Mouse (Mus musculus) skeletal muscle tissue, adult 2 months (tissue): ENCODE data around the gene Tc2n.
"Not testable (repeated sequence)": the region's sequence is repeated elsewhere in the genome, so short reads cannot be mapped to it uniquely, and the experiment has no call there.

Experiments
- DNase-seq: peaks from one replicate; pipeline ENCODE4 v3.0.0-alpha.2; 2012; ENCODE audit warnings: low read depth, low spot score

Gene Tc2n

DNA sequence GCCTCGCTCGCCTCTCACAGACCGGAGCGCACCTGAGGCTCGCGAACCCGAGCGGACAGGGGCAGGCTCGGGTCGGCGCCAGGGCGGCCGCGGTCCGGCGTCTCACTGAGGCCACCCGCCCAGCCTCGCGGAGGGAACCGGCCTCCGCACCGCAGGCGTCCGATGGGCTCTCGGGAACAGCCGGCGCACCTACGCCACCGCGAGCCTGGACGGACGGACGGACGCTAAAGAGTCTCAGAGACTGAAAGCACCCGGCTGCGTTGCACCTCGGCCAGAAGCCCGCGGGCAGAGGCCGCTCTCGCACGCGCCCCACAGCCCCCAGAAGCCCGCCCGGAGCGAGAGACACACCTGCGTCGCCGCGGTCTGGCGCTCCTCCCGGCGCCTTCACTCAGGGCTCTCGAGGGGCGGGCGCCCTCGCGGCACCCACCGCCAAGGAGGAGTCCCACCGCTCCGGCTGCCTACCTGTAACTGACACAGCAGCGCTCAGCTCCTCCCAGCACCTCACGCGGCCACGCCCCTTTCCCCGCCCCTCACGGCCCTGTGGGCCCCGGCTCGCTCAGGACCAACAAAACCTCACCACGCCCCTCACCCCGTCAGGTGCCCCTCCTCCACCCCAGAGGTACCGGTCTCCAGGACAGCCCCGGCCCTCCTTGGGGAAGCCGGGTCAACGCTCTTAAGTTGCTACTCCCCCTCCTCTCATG is at the start of gene Tc2n:
TSS of gene Tc2n (minus strand) at position 470 of the 701 bp plus-strand sequence.
- DNase-seq, result no peak

DNA sequence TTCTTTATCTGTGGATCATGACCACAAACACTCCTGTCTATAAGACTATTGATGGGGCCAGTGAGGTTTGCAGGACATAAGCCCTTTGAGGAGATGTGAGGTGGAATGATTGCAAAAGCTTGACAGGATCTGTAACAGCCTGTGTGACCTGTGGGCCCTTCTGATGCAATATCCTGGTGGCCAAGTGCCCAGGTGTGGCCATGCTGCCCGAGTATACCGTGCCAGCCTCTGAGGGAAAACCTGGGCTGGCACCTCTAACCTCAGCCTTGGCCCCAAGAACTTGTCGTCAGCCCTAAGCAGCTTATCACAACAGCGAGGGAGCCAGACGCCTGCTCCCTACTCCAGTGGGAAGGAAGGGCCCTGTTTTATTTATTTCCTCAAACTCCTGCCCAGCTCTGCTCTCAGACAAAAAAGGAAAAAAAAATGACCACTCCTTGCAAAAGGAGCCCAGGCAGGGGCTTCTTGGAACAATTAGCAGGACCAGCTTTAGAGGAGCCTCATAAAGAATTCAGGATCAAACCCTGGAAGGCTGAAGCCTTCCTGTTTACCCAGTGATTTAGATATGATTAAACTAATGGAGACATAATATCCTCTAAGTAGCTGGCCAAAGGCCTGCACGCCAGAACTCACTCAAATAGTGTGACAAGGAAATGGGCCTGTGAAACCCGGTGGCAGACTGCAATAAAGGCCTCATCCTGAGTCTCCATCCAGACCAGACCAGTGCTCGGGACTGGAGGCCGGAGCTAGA is 49.2 kb upstream of the Tc2n start:
- no peak for DNase-seq

DNA sequence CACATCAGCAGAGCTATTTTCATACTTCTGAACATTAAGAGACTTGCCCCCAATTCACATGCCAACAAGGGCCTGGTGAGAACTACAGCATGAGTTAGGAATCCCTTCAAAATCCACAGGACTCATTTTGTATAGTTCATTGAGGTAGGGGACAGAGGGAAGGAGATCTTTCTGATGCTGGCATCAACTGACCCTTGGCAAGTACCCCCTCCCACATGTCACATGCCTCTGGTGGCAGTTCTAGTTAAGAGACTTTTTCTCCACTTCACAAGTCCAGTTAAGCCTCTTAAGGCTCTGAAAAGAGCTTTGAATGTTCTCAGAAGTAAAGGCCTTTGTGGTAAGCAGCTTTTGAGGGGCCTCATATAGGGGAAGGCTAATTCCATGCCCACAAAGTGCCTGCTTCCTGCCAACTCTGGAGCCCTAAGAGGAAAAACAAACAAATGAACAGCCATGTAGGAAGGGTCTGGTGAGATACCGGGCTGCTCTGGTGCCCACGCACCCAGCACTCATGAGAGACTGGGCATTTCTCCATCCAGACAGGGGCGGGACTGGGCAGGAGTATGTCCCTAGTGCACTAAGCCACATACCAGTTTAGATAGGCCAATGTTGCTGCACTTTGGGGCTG is 48.0 kb upstream of the Tc2n start:
- no peak for DNase-seq

DNA sequence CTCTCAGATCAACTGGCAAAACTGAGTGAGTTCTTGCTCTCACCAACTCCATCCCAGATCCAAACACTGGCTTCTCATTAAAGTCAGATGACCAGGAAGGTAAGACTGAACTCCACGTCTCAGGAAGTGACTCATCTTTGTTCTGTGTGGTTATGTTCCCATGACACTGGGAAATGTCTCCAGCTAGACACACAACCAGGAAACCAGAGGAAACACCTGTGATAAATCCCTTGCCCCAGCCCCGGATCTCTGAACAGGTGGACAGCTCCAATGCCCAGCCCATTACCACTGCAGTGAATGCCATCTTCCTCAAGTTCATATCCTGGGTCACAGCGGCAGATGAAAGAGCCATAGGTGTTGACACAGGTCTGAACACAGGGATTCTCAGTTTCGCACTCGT is 46.5 kb upstream of the Tc2n start:
- no peak for DNase-seq

DNA sequence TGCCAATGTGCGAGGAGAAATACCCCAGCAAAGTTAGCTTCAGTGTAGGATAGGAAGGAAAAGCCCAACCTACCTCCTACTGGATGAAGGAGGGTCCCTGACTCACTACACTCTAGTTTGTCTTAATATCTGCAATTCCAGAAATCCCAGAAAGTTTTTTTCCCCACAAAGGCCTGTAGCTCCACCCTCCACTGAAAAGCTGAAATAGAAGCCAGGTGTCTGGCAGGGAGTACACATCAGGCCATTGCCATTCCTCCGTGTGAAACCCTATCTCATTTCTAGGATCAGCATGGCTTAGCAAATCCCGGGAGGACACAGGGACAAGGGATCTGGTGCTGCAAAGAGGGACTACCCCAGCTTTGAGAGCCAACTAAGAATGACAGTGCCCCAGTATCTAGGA is 44.7 kb upstream of the Tc2n start:
- no peak for DNase-seq

DNA sequence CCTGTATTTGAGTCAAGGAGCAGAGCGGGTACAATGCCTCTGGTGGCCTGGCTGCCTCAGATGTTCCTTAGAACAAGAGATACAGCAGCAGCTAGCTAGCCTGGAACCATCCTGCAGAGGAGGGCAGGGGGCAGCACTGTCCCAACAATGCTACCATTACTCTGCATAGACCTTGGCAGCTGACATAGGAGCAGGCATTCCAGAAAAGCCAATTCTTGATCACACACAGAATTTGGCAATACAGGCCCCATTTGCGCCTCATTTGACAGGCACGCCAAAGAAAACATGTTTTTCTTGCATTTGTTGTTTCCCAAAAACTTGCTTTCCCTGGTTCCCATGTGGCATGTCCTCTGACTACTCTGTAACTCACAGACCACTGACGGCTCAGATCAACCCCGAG is 43.7 kb upstream of the Tc2n start:
- no peak for DNase-seq

DNA sequence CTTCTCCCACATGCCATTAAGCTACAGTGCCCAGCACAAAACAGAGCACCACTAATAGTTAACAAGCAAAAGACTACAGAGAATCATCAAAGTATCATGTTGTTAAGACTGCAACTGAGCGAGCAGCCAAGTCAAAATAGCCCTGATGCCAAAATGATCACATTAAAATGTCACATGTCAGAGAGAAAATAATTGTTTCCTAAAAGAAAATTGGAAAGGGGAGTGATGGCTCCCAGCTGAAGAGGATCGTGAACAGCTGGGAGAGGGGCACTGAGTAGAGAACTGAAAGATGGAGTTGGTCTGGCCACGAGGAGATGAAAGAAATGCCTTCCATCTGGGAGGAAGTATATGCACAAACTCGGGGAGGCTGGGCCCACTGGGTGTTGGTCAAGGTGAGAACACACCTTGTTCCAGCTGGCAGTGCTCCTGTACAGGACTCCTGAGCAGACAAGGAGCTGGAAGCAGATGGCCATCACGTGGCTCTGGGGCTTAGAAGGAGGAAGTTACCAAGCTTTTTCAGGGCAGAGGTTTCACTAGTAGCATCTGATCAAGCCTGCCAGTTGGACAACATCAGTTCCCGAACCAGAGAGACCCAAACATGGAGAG is 41.2 kb upstream of the Tc2n start:
- DNase-seq, result no peak

DNA sequence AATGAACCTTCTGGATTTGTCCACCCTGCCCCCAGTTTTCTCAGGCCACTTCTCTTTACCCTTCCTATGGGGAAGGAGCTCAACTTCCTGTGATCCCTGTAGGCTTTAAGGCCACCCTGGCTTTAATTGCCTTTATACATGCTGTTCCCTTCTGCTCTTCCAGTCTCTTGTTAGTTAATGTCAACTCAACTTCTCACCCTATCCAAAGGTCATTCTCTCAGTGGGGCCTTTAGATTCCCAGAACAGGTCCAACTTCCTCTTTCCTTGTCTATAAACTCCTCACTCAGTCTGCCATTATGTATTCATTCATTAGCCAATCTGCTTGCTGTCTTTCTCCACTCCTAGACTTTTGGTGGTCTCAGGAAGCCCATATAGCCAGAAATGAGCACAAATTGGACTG is 40.4 kb upstream of the Tc2n start:
- DNase-seq, result no peak

DNA sequence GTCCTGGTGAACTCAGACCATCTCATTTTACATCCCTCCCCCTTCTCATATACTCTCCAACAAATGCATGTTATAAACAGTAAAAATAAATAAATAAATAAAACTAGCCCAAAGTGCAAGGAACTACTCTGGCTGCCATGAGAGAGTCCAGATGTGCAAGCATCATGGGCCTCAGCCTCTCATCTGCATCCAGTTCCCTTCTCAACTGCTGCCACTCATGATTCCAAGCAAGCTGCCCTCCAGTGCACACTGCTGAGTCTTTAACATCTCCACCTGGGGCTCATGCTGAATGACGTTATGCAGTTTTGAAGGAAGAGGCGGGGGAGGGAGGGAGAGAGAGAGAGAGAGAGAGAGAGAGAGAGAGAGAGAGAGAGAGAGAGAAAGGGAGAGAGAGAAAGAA is 24.1 kb upstream of the Tc2n start:
- no peak for DNase-seq

DNA sequence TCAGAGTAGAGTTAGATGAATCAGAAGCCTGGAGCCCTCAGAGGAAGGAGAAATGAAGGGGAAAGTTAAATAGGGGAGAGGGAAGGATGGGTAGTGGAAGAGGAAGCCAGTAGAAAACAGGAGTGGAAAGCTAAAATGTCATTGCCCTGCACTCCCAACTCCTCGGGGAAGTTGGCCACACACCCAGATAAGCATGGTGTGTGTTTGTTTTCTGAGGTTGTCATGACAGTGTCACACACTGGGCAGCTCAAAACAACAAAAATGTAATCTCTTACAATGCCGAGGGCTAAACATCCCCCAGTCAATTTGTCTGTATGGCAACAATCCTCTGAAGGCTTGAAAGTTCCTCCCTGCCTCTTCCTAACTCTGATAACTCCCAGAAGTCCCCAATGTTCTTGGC is 22.2 kb upstream of the Tc2n start:
- no peak for DNase-seq

DNA sequence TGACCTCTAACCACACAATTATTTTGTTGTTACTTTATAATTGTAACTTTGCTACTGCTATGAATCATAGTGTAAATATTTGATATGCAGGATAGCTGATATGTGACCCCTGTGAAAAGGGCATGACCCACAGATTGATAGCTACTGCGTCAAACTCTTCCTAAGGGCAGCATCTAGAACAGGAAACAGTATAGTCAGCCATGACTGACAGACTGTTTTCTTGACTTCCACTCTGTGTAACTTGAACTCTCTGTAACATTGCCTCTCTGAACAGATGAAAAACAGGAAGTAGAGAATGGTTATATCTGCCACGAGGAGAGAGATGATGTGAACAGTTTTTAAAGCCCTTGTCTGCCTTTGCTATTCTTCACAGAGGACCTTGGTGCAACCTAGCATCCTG is 21.7 kb upstream of the Tc2n start:
- DNase-seq, result no peak

DNA sequence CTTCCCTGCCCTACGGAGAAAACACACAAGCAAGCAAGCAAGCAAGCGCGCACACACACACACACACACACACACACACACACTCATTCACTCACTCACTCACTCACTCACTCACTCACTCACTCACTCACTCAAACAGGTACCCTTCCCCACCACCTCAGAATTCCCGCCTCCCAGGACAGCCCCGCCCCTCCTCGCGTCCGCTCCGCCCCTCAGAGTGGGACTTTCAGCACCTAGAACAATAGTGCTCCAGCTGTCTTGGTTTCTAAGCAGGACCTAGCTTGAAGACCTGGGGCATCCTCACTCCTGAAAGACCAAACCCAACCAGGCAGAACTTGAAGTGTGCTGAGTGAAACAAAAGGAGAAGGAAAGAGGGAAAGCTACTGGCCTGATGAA is 430 bp upstream of the Tc2n start:
- DNase-seq, result no peak

DNA sequence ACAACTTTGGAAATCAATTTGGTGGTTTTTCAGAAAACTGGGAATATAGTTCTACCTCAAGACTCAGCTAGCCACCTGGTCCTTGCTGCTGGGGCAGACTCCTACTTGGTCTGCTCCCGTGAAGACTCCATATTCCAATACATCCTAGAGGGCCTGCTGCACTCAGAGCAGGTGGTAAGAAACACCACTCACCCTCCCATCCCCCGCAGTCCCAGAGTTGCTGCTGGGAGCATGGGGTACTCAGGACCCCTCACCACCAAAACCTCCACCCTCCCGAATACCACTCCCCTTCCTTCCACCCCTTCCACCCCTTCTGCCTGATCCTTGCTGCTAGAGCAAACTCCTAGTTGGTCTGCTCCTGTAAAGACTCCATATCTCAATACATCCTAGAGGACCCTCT is 19.1 kb downstream of the Tc2n start:
- no peak for DNase-seq

DNA sequence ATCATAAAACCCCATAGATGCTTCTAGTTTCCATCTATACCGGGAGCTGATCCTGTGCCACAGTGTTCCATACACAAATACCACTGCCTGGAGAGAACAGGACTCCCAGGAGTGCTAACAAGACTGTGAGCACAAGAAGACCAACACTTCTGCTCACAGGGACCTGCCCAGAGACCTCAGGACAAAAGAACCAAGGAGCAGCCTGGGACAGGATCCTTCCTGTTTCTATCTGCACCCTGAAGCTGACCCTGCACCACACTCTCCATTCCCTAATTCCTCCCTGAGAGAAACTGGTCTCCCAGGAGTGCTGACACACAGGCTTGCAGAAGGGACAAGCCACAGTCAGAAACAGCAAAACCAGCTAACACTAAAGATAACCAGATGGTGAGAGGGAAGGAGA is 21.8 kb downstream of the Tc2n start:
- no peak for DNase-seq

DNA sequence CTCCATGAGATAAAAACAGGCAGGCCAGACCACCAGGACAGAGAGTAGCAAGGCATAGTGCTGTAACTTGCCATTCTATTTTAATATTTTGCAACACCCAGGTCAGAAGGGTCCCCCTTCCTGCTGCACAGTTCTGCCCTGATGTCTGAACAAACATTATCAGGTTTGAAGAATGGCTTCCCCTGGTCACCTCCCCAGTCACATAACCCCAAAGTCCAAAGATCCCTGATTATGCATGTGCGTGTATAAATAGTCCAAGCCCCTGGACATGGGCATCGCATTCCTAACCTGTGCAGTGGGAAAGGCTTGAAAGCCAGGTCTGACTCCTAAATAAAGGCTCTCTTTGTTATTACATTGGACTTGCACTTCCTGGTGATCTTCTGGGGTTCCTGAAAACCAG is 37.8 kb downstream of the Tc2n start:
- no peak for DNase-seq

DNA sequence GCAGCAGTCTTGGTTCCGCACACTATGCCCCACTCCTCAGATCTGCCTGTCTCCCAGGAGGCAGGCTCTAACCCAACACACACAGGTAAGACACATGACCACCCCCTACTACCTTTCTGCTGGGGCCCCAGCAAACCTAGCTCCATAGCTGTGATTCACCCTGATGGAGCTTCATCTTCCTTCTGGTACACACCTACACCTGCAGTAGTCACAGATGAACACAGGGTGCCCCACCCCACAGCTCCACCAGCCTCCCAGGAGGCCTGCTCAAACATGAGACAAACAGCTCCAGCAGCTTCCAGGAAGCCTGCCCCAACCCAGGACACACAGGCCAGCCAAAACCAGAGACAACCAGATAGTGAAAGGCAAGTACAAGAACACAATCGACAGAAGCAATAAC is 50.8 kb downstream of the Tc2n start:
- DNase-seq, result no peak

DNA sequence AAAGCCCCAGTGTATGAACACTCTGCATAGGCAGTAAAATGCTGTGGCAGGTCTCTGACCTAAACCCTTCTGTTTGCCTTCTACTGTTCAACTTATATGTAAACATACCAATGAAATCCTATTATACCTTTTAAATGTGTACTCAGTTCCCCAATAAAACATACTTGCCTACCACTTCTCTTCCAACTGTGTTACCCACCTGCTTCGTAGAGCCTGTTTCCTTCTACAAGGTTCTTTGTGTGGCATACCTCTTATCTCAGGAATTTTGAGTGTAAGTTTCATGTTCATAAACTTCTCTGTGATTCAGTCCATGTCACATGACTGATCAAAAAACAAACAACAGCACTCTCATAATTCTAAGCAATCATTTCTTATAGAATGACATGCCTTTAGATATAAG is 85.2 kb downstream of the Tc2n start:
- no peak for DNase-seq

DNA sequence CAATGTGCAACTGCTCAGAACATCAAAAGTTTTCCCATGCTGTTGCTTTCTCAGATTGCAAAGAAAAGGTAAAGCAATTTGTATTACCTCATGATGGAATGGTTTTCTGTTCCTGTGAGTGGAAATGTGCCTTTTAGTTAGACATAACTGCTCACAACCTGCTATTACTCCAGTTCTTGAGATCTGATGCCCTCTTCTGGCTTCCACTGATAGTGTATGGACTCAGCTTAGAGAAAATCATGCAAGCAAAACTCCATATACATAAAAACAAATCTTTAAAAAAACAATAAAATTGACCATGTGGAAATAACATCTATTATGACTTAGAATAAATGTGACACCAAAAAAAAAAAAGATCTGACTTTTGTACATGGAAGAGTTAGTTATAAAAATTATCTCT is 111.7 kb downstream of the Tc2n start:
- not testable (repeated sequence) for DNase-seq
